Mouse (Mus musculus) heart, adult 2 months (tissue): ENCODE measurements around the gene Grk2. TPM values are rescaled to one million over a fixed set of nuclear protein-coding genes. Genes with fewer than 3 reads are reported as not detected.

Experiments
- DNase-seq, 2 experiments: peaks; one replicate each; pipeline ENCODE4 v3.0.0; 2021
- H3K27ac ChIP-seq: fragments of 200-600 bp; 2 replicates; pipeline ENCODE4 v1.8.1; 2022
- H3K27me3 ChIP-seq: fragments of 200-500 bp; 2 replicates; pipeline ENCODE4 v1.6.1; 2012; ENCODE audit warnings: mild to moderate bottlenecking, low read length, inconsistent platforms, mixed read lengths; ENCODE audit not compliant: control insufficient read depth, insufficient read depth
- H3K36me3 ChIP-seq: fragments of 200-500 bp; 2 replicates; pipeline ENCODE4 v1.6.1; 2012; ENCODE audit warnings: low read length, inconsistent platforms; ENCODE audit not compliant: control insufficient read depth, insufficient read depth
- H3K4me1 ChIP-seq: fragments of 200-500 bp; 2 replicates; pipeline ENCODE4 v1.6.1; 2011; ENCODE audit warnings: low read length; ENCODE audit not compliant: control insufficient read depth, insufficient read depth
- H3K4me3 ChIP-seq: fragments of 200-600 bp; 2 replicates; pipeline ENCODE4 v1.8.1; 2022
- H3K79me2 ChIP-seq: fragments of 200-500 bp; replicated peaks from 2 replicates; pipeline ENCODE4 v1.6.1; 2012; ENCODE audit warnings: mild to moderate bottlenecking, inconsistent platforms, low read length, moderate library complexity, mixed read lengths; ENCODE audit not compliant: control insufficient read depth, insufficient read depth
- H3K9ac ChIP-seq: fragments of 200-500 bp; 2 replicates; pipeline ENCODE4 v1.6.1; 2012; ENCODE audit warnings: low read depth, mild to moderate bottlenecking, control low read depth, inconsistent platforms, low read length, mixed read lengths
- CTCF ChIP-seq: fragments of 200-600 bp; IDR thresholded peaks from 2 replicates; pipeline ENCODE4 v1.8.1; 2022; ENCODE audit warnings: antibody characterized with exemption, mild to moderate bottlenecking, moderate library complexity
- EP300 ChIP-seq: fragments of 200-500 bp; IDR thresholded peaks from 2 replicates; pipeline ENCODE4 v1.6.1; 2011; ENCODE audit warnings: low read depth, low read length, control low read depth; ENCODE audit not compliant: insufficient read depth
- POLR2A ChIP-seq: fragments of 200-500 bp; IDR thresholded peaks from 2 replicates; pipeline ENCODE4 v1.6.1; 2011; ENCODE audit warnings: mild to moderate bottlenecking, low read depth, low read length, control low read depth; ENCODE audit not compliant: insufficient read depth
- WGBS: fragments of 180-500 bp; shearing (Covaris S2); methylation state at CpG from one replicate; pipeline ENCODE4 v1.1.7; 2018; 5-methylcytosine and 5-hydroxymethylcytosine counted together
- intact Hi-C: fragments of 180-260 bp; cut with DNase I; formaldehyde crosslinking; loops from one replicate; pipeline ENCODE4 v1.15.1; 2025
- polyA plus RNA-seq: library from polyadenylated mRNA; depleted of rRNA; stranded (reverse); fragments of >200 nt; gene quantifications from 2 replicates; pipeline ENCODE4 v1.2.3, GENCODE M21; 2012
- total RNA-seq, 2 experiments: library from RNA; stranded (reverse); gene quantifications; 2 replicates each; pipeline ENCODE4 v1.2.3; 2021

Gene Grk2
- total and polyA plus RNA-seq, 3 experiments: 53.6 to 59.0 (median 56.0) TPM

DNA sequence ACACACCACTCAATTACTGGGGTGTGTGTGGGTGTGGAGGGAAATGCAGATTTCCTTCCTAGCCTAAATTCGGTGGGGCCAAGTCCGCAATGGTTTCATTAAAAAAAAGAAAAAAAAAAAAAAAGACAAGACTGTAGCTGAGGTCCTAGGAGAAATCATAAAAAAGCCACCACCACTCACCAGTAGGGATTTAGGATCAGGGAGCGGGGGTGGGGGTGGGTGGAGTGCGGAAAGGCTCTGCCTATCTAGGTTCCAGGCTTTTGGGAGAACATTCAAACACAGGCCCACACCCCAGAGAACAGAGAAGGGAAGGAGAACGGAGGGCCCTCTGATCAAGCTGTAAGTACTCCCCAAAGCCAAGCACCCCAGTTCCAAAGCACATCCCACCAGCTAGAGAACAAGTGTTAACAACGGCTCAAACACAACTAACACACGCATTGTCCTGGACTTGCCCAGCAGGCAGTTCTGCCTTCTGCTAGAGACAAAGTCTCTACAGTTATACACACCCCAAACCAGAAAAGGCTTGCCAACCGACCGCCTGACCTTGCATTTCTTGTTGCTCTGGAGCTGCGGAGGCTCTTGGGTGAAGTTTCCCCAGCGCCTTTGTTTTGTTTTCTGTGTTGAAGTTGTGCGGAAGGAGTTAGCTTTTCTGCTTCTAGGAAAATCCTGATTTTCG lies 27.2 kb upstream of the Grk2 start:
- no peaks in the 10 kb centered on the region for H3K27me3 ChIP-seq
- peak overlapping the region; percentile 72 for H3K4me3 ChIP-seq
- WGBS: under 1% methylated on average over 13 of the region's 13 CpGs
- H3K4me1 ChIP-seq: peaks cover 8% of the 10 kb centered on the region
- intact Hi-C loops: loop anchor here (2.0 kb wide), 1 partner anchor 66 kb away; the partner anchor contains the start of gene Kdm2a
- no peaks in the 10 kb centered on the region for H3K79me2 ChIP-seq
- peaks cover 27% of the 10 kb centered on the region for H3K36me3 ChIP-seq
- H3K27ac ChIP-seq: peak overlapping the region; percentile 93
- TF ChIP-seq CTCF (no peak), POLR2A (no peak), EP300 (0 out of 2 replicates have a peak, but pooled peaks have one; percentile 5)
- peak in 1 of 2 experiments; percentile 59 for DNase-seq
- peak overlapping the region; percentile 49 for H3K9ac ChIP-seq

DNA sequence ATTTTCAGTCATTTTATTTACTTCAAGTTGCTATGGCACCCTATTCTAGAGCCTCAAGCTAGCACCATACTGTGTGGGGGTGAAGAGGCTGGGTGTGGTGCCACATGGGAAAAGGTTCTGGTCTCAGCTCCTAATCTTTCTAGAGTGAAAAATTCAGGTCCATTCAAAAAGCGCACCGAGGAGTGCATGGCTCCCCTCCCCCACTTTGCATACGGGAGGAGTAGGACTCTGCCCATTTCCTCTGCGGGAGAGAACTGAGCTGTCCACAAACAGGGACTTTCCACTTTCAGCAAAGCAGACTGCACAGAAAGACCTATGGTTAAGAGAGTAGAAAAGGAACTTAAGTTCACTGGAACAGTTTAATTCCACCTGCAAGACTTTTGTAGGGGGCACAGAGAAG lies 26.6 kb upstream of the Grk2 start:
- Histone ChIP-seq H3K9ac (peak overlapping the region; percentile 44), H3K36me3 (peaks cover 30% of the 10 kb centered on the region), H3K4me1 (peaks cover 8% of the 10 kb centered on the region), H3K4me3 (peak overlapping the region; percentile 72), H3K27ac (peak overlapping the region; percentile 93), H3K79me2 (no peaks in the 10 kb centered on the region), H3K27me3 (no peaks in the 10 kb centered on the region)
- DNase-seq: peak; percentile 53 to 66
- TF ChIP-seq CTCF (no peak), EP300 (no peak), POLR2A (peak; percentile 28; the same call in 1 of the 2 replicates)
- 0% methylated on average over 4 of the region's 4 CpGs for WGBS
- intact Hi-C loops: loop anchor here (2.0 kb wide), 1 partner anchor 66 kb away; the partner anchor contains the start of gene Kdm2a

DNA sequence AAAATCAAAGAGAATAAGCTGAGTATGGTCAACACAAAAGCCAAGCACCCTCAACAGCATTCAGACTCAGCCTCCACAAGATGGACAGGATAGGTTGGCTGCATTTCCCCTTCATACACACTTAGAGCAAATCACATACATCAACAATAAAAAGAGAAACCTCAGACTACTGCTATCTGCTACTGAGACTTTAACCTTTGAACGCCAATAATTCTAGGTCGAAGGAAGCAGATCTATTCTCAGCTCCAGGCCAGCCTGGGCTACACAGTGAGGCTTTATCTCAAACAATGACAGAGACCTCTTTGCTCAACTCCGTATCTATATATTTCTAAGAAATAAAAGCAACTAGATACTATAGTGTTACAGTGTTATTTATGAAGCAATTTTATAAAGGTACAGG lies 25.3 kb upstream of the Grk2 start:
- intact Hi-C loops: no loop called here
- Histone ChIP-seq H3K27ac (no peak overlapping the region), H3K36me3 (peaks cover 39% of the 10 kb centered on the region), H3K27me3 (no peaks in the 10 kb centered on the region), H3K9ac (no peak overlapping the region), H3K4me1 (peaks cover 8% of the 10 kb centered on the region), H3K79me2 (no peaks in the 10 kb centered on the region; the same call in 1 of the 2 replicates), H3K4me3 (no peak overlapping the region)
- peak in 1 of 2 experiments; percentile 2 for DNase-seq
- TF ChIP-seq CTCF: no peak
- no peak for TF ChIP-seq EP300
- TF ChIP-seq POLR2A: no peak
- 38% methylated on average over 3 of the region's 3 CpGs for WGBS

DNA sequence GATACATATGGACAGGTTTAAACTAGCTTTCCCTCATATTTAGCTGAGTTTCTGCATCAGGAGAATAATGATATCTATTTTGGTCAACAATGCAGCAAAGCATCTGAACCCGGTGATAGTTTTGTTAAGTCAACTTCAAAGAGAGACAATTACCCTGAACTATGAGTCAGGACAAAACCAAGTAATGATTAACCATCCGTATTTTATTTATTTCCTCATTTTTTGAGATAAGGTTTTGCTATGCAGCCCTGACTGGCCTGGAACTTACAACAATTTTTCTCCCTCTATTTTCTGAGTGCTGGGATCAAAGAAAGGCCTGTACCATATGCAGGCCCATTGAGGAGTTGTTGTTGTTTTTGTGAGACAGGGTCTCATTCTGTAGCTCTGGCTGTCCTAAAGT lies 24.6 kb upstream of the Grk2 start:
- Histone ChIP-seq H3K9ac (no peak overlapping the region), H3K36me3 (peaks cover 41% of the 10 kb centered on the region), H3K27ac (no peak overlapping the region), H3K4me3 (no peak overlapping the region), H3K4me1 (peaks cover 8% of the 10 kb centered on the region), H3K79me2 (no peaks in the 10 kb centered on the region; the same call in 1 of the 2 replicates), H3K27me3 (no peaks in the 10 kb centered on the region)
- no peak for TF ChIP-seq EP300
- no peak for TF ChIP-seq CTCF
- TF ChIP-seq POLR2A: no peak
- intact Hi-C loops: no loop called here
- no peak for DNase-seq
- WGBS: 52% methylated on average over 2 of the region's 2 CpGs

DNA sequence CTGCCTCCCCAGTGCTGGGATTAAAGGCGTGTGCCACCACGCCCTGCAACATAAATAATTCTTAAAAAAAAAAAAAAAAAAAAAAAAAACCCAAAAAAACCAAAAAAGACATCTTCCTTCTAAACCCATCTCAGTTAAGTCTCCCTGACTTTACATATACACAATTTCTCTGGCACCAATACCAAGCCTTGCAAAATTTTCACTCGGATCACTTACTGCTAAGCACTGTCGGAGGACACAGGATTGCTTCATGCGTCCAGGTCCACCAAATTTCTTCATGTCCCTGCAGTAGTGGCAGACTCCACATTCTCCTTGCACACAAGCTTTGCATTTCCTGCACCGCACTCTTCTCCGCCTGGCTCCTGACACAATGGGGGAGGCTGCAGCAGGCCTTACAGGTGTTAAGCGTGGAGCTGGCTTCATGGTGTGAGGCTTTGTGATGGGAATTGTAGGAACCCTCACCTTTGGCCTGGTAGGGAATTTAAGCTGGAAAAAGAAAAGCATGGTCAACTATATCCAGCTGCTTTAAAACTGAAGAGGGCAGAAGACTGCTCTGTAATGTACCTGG lies 22.8 kb upstream of the Grk2 start:
- Histone ChIP-seq H3K36me3 (peaks cover 37% of the 10 kb centered on the region), H3K9ac (no peak overlapping the region), H3K27me3 (no peaks in the 10 kb centered on the region), H3K4me1 (peaks cover 5% of the 10 kb centered on the region), H3K79me2 (no peaks in the 10 kb centered on the region; the same call in 1 of the 2 replicates), H3K27ac (no peak overlapping the region), H3K4me3 (no peak overlapping the region)
- DNase-seq: peak in 1 of 2 experiments; percentile 11
- intact Hi-C loops: no loop called here
- 90% methylated on average over 8 of the region's 8 CpGs for WGBS
- TF ChIP-seq POLR2A: no peak
- TF ChIP-seq CTCF: no peak
- no peak for TF ChIP-seq EP300

DNA sequence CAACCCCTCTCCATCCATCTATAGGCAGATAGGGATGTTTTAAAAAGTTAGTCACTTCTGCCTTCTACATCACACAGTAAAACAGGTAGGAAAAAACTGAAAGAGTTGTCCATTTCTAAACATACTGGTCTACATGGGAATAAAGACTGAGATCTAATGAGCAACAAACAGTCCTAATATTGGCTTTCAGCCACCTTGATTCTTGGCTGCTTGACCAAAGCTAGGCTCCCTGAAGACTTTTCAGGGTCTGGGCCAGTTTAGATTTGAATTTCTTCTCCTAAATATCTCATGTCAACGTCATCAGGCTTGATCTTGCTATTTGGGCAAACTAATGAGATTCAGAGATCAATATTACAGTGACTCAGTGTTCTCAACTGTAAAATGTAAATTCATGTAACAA lies 20.9 kb upstream of the Grk2 start:
- Histone ChIP-seq H3K36me3 (peaks cover 34% of the 10 kb centered on the region), H3K9ac (no peak overlapping the region), H3K79me2 (no peaks in the 10 kb centered on the region; the same call in 1 of the 2 replicates), H3K27me3 (no peaks in the 10 kb centered on the region), H3K27ac (no peak overlapping the region), H3K4me3 (no peak overlapping the region), H3K4me1 (peaks cover 2% of the 10 kb centered on the region)
- TF ChIP-seq CTCF (no peak), EP300 (no peak), POLR2A (no peak)
- peak in 1 of 2 experiments; percentile 17 for DNase-seq
- 33% methylated on average over 1 of the region's 1 CpGs for WGBS
- intact Hi-C loops: no loop called here
